Mouse (Mus musculus) forebrain, embryonic 16.5 days (tissue): ENCODE data around the gene Apoc1. TPM values are rescaled to one million over a fixed set of nuclear protein-coding genes. Genes with fewer than 3 reads are reported as not detected.

Experiments
- ATAC-seq: fragments of 200-750 bp; cut with Nextera tagmentation; 2 replicates; pipeline ENCODE4 v1.8.0; 2017; ENCODE audit warnings: mild to moderate bottlenecking, moderate library complexity
- H3K27ac ChIP-seq: fragments of 300-500 bp; sonication (generic); 2 replicates; pipeline ENCODE4 v1.5.1; 2014; ENCODE audit warnings: low read length, control low read depth
- H3K27me3 ChIP-seq: fragments of 300-500 bp; sonication (generic); replicated peaks from 2 replicates; pipeline ENCODE4 v1.6.1; 2014; ENCODE audit warnings: low read length; ENCODE audit not compliant: control insufficient read depth, insufficient read depth
- H3K36me3 ChIP-seq: fragments of 300-500 bp; sonication (generic); 2 replicates; pipeline ENCODE4 v1.6.1; 2014; ENCODE audit not compliant: control insufficient read depth, insufficient read depth
- H3K4me1 ChIP-seq: fragments of 300-500 bp; sonication (generic); replicated peaks from 2 replicates; pipeline ENCODE4 v1.6.1; 2014; ENCODE audit warnings: low read length; ENCODE audit not compliant: control insufficient read depth, insufficient read depth
- H3K4me2 ChIP-seq: fragments of 300-500 bp; sonication (generic); 2 replicates; pipeline ENCODE4 v1.6.1; 2014; ENCODE audit warnings: mild to moderate bottlenecking, low read length, control low read depth
- H3K4me3 ChIP-seq: fragments of 300-500 bp; sonication (generic); replicated peaks from 2 replicates; pipeline ENCODE4 v1.5.1; 2014; ENCODE audit warnings: mild to moderate bottlenecking, low read length, control low read depth
- H3K9ac ChIP-seq: fragments of 300-500 bp; sonication (generic); replicated peaks from 2 replicates; pipeline ENCODE4 v1.6.1; 2014; ENCODE audit warnings: low read depth, low read length, control low read depth
- H3K9me3 ChIP-seq: fragments of 300-500 bp; sonication (generic); 2 replicates; pipeline ENCODE4 v1.6.1; 2016; ENCODE audit warnings: low read length; ENCODE audit not compliant: control insufficient read depth
- WGBS: fragments of 180-500 bp; shearing (Covaris S2); extraction: QIAGEN DNeasy Blood & Tissue Kit; methylation state at CpG from one replicate; pipeline ENCODE4 v1.1.7; 2014; 5-methylcytosine and 5-hydroxymethylcytosine counted together
- polyA plus RNA-seq: library from polyadenylated mRNA; unstranded; fragments of >200 nt; fragmentation: Nextera tagmentation; extraction: Ambion mirVana; gene quantifications from 2 replicates; pipeline ENCODE4 v1.2.1, GENCODE M21; 2015

Gene Apoc1
- polyA plus RNA-seq, 1 experiment from 2014 or later: 0.58 TPM

DNA sequence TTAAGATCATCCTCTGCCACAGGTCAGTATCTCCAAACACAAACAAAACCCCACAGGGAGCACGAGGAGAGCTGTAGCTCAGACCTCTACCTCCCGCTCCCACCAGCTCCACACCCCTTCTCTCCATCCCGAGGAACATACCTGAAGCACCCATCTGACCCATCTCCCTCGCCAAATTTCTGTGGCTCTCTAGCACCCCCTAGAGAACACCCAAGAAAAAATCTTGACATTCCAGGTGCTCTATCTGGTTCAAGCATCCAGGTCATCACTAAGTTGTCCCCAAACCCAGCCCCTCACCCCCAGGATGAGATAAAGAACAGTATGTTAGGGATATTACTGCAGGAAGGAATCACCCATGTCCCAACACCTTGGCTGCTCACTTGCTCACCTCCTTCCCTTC lies 20.7 kb upstream of the Apoc1 start:
- H3K27me3 ChIP-seq: no peaks in the 10 kb centered on the region
- 57% methylated on average over 4 of the region's 4 CpGs for WGBS
- H3K27ac ChIP-seq: no peak overlapping the region
- no peak overlapping the region for H3K4me3 ChIP-seq
- peaks cover 8% of the 10 kb centered on the region; the same call in 1 of the 2 replicates for H3K36me3 ChIP-seq
- ATAC-seq: no peak
- no peak overlapping the region for H3K9ac ChIP-seq
- no peak overlapping the region for H3K4me2 ChIP-seq
- peaks cover 17% of the 10 kb centered on the region for H3K4me1 ChIP-seq
- no peaks in the 10 kb centered on the region for H3K9me3 ChIP-seq

DNA sequence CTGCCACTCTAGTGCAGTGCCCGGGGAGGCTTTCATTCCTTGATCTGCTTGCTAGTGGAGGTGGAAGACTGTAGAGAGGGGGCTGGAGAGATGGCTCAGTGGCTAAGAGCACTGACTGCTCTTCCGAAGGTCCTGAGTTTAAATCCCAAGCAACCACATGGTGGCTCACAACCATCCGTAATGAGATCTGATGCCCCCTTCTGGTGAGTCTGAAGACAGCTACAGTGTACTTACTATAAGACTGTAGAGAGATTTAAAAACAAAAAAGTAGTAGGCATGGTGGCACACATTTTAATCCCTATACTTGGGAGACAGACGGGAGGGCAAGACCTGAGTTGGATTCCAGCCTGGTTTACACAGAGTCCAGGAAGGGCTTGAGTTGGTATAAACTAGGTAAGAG lies 20.0 kb upstream of the Apoc1 start:
- no peak overlapping the region for H3K9ac ChIP-seq
- no peaks in the 10 kb centered on the region for H3K9me3 ChIP-seq
- H3K4me2 ChIP-seq: no peak overlapping the region
- H3K4me1 ChIP-seq: peaks cover 17% of the 10 kb centered on the region
- no peak overlapping the region for H3K27ac ChIP-seq
- 72% methylated on average over 4 of the region's 4 CpGs for WGBS
- H3K27me3 ChIP-seq: no peaks in the 10 kb centered on the region
- ATAC-seq: no peak
- H3K4me3 ChIP-seq: no peak overlapping the region
- peaks cover 11% of the 10 kb centered on the region; the same call in 1 of the 2 replicates for H3K36me3 ChIP-seq

DNA sequence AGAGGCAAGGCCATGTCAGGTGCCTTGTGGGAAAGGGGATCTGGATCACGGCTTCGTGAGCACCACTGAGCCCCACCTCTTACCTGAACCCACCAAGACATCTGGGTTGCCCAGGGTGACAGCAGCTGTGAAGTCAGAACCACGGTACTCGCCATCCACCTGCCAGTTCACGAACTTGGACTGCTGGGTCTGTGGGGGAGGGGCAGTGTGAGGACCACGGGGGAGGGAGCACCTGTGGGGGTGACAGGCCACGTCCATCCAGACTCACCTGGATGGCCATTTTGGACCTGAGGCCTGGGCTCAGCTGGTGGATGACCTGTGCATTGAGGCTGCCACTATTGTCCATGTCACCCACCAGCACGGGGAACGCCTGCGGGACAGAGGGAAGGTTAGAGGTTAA lies 18.2 kb upstream of the Apoc1 start:
- H3K27me3 ChIP-seq: no peaks in the 10 kb centered on the region
- H3K4me3 ChIP-seq: no peak overlapping the region
- no peak overlapping the region for H3K4me2 ChIP-seq
- no peak overlapping the region for H3K9ac ChIP-seq
- no peak overlapping the region for H3K27ac ChIP-seq
- WGBS: 94% methylated on average over 10 of the region's 10 CpGs
- ATAC-seq: no peak
- H3K36me3 ChIP-seq: peaks cover 14% of the 10 kb centered on the region; the same call in 1 of the 2 replicates
- peaks cover 9% of the 10 kb centered on the region for H3K4me1 ChIP-seq
- H3K9me3 ChIP-seq: no peaks in the 10 kb centered on the region

DNA sequence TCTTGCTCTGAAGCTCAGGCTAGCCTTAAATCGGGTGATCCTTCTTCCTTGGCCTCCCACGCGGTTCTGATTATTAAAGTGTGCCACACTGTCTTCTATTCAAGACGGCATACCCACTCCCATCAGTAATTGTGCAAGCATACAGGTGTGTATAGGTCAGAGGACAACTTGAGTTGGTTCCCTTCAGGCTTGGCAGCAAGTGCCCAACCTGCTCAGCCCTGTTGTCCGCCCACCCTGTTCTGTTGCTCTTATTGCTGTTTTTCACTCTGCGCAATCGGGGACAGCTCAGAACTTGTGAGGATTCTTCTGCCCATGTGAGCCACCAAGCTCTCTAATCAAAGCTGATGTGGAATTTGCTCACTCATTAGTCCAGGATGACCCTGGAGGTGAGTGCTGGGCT lies 12.8 kb upstream of the Apoc1 start:
- WGBS: 96% methylated on average over 7 of the region's 7 CpGs
- Histone ChIP-seq H3K9me3 (no peaks in the 10 kb centered on the region), H3K27me3 (no peaks in the 10 kb centered on the region), H3K4me1 (no peaks in the 10 kb centered on the region), H3K27ac (no peak overlapping the region), H3K4me2 (no peak overlapping the region), H3K36me3 (peaks cover 12% of the 10 kb centered on the region; the same call in 1 of the 2 replicates), H3K4me3 (no peak overlapping the region), H3K9ac (no peak overlapping the region)
- no peak for ATAC-seq

DNA sequence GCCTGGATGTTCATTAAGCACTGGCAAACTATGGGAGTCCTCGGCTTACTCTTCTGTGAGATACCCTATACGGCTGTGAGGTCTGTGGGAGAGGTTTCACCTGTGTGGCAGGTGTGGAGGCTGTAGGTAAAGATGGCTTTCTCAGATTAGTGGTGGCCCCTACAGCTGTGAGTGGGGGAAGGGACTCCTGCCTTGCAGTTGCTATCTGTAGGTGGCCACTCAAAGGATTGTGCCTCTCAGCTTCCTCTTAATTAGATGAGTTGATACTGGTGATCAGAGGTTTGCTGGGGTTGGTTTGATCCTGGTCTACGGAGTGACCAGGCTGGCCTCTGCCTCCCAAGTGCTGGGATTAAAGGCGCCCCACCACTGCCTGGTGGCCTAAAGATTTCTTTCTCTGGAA lies 12.0 kb upstream of the Apoc1 start:
- no peak overlapping the region for H3K27ac ChIP-seq
- 95% methylated on average over 4 of the region's 4 CpGs for WGBS
- no peaks in the 10 kb centered on the region for H3K27me3 ChIP-seq
- no peak for ATAC-seq
- H3K9ac ChIP-seq: no peak overlapping the region
- H3K4me1 ChIP-seq: peaks cover 1% of the 10 kb centered on the region
- H3K9me3 ChIP-seq: no peaks in the 10 kb centered on the region
- H3K4me2 ChIP-seq: no peak overlapping the region
- no peak overlapping the region for H3K4me3 ChIP-seq
- H3K36me3 ChIP-seq: peaks cover 12% of the 10 kb centered on the region; the same call in 1 of the 2 replicates

DNA sequence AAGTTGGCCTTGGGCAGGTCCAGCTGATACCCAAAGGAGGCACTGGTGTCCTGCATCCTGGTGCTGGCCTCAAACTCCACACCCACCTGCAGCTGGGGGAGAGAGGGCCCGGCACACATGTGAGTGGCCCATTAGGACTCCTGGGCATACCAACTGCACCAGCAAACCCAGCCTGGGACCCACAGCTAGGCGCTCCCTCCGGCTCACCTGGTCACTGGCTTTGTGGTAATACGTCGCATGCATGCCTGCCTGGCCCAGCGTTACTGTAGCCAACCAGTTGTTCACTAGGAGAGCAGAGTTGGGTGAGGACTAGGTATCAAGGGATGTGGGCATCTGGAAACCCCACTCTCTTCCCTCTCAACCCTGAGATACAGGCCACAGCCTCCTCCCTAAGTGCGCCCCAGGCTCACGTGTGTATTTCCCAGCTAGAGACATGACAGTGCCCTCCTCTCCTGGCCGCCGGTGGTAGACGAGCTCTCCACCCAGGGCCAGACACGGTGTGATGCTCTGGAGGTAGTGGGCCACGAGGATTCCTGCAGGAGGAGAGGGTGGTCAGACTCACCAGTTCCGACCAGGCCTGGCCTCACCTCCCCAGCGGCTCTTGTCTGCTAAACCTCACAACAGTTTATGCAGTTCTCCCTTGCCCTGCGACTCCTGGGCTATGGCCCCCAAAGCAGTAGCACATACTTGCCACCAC lies 10.5 kb upstream of the Apoc1 start:
- H3K27ac ChIP-seq: no peak overlapping the region
- no peaks in the 10 kb centered on the region for H3K9me3 ChIP-seq
- no peak overlapping the region for H3K9ac ChIP-seq
- no peak for ATAC-seq
- no peak overlapping the region for H3K4me2 ChIP-seq
- H3K36me3 ChIP-seq: peaks cover 5% of the 10 kb centered on the region; the same call in 1 of the 2 replicates
- 94% methylated on average over 16 of the region's 16 CpGs for WGBS
- H3K27me3 ChIP-seq: no peaks in the 10 kb centered on the region
- H3K4me1 ChIP-seq: peaks cover 13% of the 10 kb centered on the region
- H3K4me3 ChIP-seq: no peak overlapping the region

DNA sequence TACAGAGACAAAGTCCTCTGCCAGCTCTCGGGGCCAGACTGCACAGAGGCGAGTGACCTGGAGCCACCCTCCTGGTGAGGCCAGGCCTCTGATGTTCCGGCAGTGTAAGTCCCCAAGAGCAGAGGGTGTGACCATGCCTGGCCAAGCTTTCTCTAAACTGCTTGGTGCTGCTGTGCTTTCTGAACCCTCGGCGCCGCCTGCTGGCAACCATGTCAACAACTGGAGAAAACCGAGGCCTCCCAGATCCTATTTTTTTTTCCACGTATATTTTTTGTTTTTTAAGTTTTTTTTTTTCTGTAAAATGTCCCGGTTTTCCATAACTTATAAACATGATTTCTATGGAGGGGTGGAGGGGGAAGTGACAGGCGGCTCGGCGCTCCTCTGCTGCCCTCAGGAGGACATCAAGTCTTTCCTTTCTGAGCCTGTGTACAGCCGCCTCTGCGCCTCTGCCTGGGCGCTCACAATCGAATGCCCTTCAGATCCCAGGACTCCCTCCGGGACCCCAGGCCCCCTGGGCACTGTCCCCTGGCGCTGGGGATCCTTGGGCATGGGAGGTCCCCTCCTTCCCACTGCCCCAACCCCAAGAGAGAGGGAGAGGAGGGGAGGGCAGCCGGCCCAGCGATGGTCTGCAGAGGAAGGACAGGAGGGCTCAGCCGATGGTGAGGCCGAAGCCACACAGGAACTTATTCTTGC lies 8.8 kb upstream of the Apoc1 start:
- no peaks in the 10 kb centered on the region for H3K27me3 ChIP-seq
- no peaks in the 10 kb centered on the region for H3K9me3 ChIP-seq
- H3K4me2 ChIP-seq: no peak overlapping the region
- 30% methylated on average over 22 of the region's 22 CpGs for WGBS
- ATAC-seq: peak; percentile 26; the same call in 1 of the 2 replicates
- H3K4me3 ChIP-seq: no peak overlapping the region
- H3K9ac ChIP-seq: no peak overlapping the region
- peak overlapping the region; percentile 4; the same call in 1 of the 2 replicates for H3K27ac ChIP-seq
- peaks cover 13% of the 10 kb centered on the region for H3K4me1 ChIP-seq
- no peaks in the 10 kb centered on the region for H3K36me3 ChIP-seq

DNA sequence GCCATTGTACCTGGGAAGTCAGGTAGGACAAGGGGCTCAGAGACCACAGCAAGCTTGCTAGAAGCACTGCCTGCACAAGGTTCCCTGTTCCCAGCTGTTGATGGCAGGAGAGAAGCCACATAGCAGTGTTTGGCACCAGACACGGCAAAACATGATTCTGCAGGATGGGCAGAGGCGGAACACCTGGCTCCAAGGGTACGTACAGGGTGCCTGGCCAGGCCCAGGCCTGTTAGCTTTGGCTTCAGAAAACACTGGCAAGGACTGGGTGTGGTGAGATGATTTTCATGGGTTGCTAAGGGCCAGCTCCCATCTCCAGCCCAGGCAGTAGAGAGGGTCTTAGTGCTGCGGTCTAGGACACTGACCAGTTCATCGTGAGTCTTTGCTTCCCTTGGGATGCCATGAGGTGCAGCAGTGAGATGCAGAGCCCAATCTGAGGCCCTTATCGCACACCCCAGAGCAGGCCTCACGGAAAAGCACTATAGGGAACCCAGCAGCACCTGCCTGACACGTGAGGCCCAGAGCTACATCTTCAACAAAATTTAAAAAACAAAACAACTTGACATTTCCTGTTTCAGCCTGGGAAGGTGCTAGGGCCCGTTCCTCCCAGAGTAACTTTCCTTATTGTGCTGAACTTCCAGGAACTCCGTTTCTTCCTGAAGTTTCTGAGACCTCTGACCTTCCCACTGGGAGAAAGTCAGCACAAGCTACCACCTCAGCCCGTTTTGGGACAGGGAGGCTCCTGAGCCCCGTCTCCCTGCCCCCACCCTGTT lies 8.0 kb upstream of the Apoc1 start:
- Histone ChIP-seq H3K4me1 (peaks cover 13% of the 10 kb centered on the region), H3K9me3 (no peaks in the 10 kb centered on the region), H3K27me3 (no peaks in the 10 kb centered on the region), H3K4me2 (no peak overlapping the region), H3K9ac (no peak overlapping the region), H3K36me3 (no peaks in the 10 kb centered on the region), H3K4me3 (no peak overlapping the region), H3K27ac (no peak overlapping the region)
- WGBS: 64% methylated on average over 12 of the region's 12 CpGs
- ATAC-seq: no peak

DNA sequence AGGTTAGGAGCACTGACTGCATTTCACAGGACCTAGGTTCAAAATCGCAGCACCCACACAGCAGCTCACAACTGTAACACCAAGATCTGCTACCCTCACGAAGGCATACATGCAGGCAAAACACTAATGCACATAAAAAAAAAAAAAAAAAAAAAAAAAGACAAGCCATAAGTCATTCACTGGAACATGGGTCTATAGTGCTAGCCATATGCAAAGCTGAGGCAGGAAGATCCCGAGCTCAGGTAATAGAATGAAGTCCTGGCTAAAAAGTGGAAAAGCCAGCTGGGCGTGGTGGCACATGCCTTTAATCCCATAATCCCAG lies 7.3 kb upstream of the Apoc1 start:
- Histone ChIP-seq H3K9me3 (no peaks in the 10 kb centered on the region), H3K4me1 (peaks cover 13% of the 10 kb centered on the region), H3K36me3 (no peaks in the 10 kb centered on the region), H3K27ac (no peak overlapping the region), H3K9ac (no peak overlapping the region), H3K4me3 (no peak overlapping the region), H3K27me3 (no peaks in the 10 kb centered on the region), H3K4me2 (no peak overlapping the region)
- no peak for ATAC-seq
- WGBS: 87% methylated on average over 4 of the region's 4 CpGs
